Mouse (Mus musculus) brain, embryonic 14.5 days (tissue): ENCODE measurements around the gene Lsp1.

Experiments used
- CTCF ChIP-seq: fragments of 200-500 bp; IDR thresholded peaks from 2 replicates; pipeline ENCODE4 v1.5.1; 2012; ENCODE audit warnings: inconsistent platforms, mild to moderate bottlenecking, moderate library complexity, borderline replicate concordance; ENCODE audit not compliant: insufficient read depth, insufficient read length; ENCODE audit errors: extremely low read depth
- POLR2A ChIP-seq: fragments of 200-500 bp; IDR thresholded peaks from 2 replicates; pipeline ENCODE4 v1.6.1; 2012; ENCODE audit warnings: mild to moderate bottlenecking, inconsistent platforms, borderline replicate concordance; ENCODE audit not compliant: poor library complexity, insufficient read depth, insufficient read length, severe bottlenecking; ENCODE audit errors: extremely low read depth

- no peak for TF ChIP-seq CTCF
- TF ChIP-seq POLR2A: no peak
Measured at GRCm38 (mm10) chr7:142523200-142523990, 62.8 kb downstream of the Lsp1 start.
